Mouse (Mus musculus): ENCODE data around the gene Il16. TPM values are rescaled to one million over a fixed set of nuclear protein-coding genes. Genes with fewer than 3 reads are reported as not detected.

The Il16 gene
- polyA plus RNA-seq, 1 experiment from 2014 or later, result 2.2 TPM

DNA sequence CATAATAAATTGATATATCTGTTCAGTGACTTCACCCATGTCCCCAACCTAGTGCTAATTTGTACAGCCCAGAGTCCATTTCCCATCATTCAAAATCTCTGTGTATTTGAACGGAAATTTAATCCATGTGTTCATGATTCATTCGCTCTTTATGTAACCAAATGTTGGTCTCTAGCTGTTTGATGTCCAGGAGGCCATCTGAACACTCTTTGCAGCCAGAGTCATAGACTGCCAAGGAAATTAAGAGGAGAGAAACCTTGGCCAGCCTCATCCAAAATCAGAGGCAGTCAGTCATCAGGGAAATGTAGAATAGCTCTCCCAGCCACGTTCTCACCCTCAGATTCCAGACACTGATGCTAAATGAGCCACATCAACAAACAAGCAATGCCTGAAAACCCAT is 18.1 kb upstream of the Il16 start:
- 64% methylated on average over 3 of the region's 3 CpGs for WGBS

DNA sequence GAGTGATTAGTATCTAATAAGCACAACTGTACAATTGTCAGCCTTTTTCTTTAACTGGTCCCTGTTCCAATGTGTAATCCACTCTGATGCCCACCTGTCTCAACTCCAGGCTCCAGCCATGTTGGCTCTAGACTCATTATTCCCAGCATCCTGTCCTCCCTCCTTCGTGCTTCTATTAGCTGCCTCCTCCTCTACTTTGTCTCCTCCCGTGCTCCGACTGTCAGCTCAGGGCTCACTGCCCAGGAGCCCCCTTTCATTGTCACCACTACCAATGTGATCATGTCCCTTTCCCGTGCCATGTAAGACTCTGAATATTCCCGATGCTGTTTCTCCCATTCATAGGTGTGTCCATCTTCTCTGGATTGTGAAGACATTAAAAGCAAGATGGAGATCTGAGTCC is 16.8 kb upstream of the Il16 start:
- no peaks in the 10 kb centered on the region for H3K27me3 ChIP-seq (ENCODE audit: control insufficient read depth, insufficient read depth, low read length)
- ATAC-seq (ENCODE audit: insufficient number of reproducible peaks, low FRiP score, low TSS enrichment, low read depth) (no peak), DNase-seq (ENCODE audit: low spot score) (no peak)
- no peak overlapping the region for H3K27ac ChIP-seq (replicated peaks; ENCODE audit: low read depth, low read length)
- H3K4me2 ChIP-seq (ENCODE audit: low read depth, severe bottlenecking), result no peak overlapping the region
- H3K9ac ChIP-seq (ENCODE audit: low read length), result no peak overlapping the region
- no peaks in the 10 kb centered on the region for H3K9me3 ChIP-seq (ENCODE audit: control insufficient read depth, low read length)
- no peaks in the 10 kb centered on the region for H3K36me3 ChIP-seq (ENCODE audit: control insufficient read depth, insufficient read depth, low read length)
- H3K4me1 ChIP-seq (ENCODE audit: control insufficient read depth, insufficient read depth, low read length), result no peaks in the 10 kb centered on the region
- H3K4me3 ChIP-seq (ENCODE audit: low read depth, low read length), result no peak overlapping the region
- 79% methylated on average over 5 of the region's 5 CpGs for WGBS

More for the DNA sequence above, 18.1 kb upstream of the Il16 start:
- Histone ChIP-seq H3K4me2 (ENCODE audit: low read depth, severe bottlenecking) (no peak overlapping the region), H3K4me3 (ENCODE audit: low read depth, low read length) (no peak overlapping the region), H3K27ac (replicated peaks; ENCODE audit: low read depth, low read length) (no peak overlapping the region), H3K4me1 (ENCODE audit: control insufficient read depth, insufficient read depth, low read length) (no peaks in the 10 kb centered on the region), H3K27me3 (ENCODE audit: control insufficient read depth, insufficient read depth, low read length) (no peaks in the 10 kb centered on the region), H3K9ac (ENCODE audit: low read length) (no peak overlapping the region), H3K36me3 (ENCODE audit: control insufficient read depth, insufficient read depth, low read length) (no peaks in the 10 kb centered on the region), H3K9me3 (ENCODE audit: control insufficient read depth, low read length) (no peaks in the 10 kb centered on the region)
- DNase-seq (ENCODE audit: low spot score) (no peak), ATAC-seq (ENCODE audit: insufficient number of reproducible peaks, low FRiP score, low TSS enrichment, low read depth) (no peak)

DNA sequence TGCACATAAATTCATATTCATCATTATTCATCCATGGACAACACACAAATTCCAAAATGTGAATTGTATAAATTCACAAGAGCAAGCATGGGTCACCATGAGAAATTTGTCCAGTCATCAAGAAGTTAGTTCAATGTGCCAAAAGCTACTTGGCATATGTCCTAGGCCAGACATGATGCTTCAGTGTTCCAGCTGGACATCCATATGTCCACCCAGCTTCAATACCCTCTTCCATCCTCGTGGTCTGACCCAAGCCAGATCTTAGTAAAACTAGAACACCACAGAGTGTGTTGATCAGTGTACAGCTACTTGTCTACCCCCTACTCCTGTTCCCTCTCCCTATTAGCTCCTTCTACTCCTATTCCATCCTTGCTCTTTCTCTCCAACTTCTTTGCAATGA is 5.5 kb upstream of the Il16 start:
- no peaks in the 10 kb centered on the region for H3K9me3 ChIP-seq (ENCODE audit: control insufficient read depth, low read length)
- ATAC-seq (ENCODE audit: insufficient number of reproducible peaks, low FRiP score, low TSS enrichment, low read depth) (no peak), DNase-seq (ENCODE audit: low spot score) (no peak)
- H3K9ac ChIP-seq (ENCODE audit: low read length), result no peak overlapping the region
- no peak overlapping the region for H3K4me3 ChIP-seq (ENCODE audit: low read depth, low read length)
- no peaks in the 10 kb centered on the region for H3K27me3 ChIP-seq (ENCODE audit: control insufficient read depth, insufficient read depth, low read length)
- WGBS, result 74% methylated on average over 1 of the region's 1 CpGs
- peaks cover 13% of the 10 kb centered on the region for H3K4me1 ChIP-seq (ENCODE audit: control insufficient read depth, insufficient read depth, low read length)
- H3K27ac ChIP-seq (replicated peaks; ENCODE audit: low read depth, low read length), result no peak overlapping the region
- H3K36me3 ChIP-seq (ENCODE audit: control insufficient read depth, insufficient read depth, low read length), result no peaks in the 10 kb centered on the region
- no peak overlapping the region for H3K4me2 ChIP-seq (ENCODE audit: low read depth, severe bottlenecking)

DNA sequence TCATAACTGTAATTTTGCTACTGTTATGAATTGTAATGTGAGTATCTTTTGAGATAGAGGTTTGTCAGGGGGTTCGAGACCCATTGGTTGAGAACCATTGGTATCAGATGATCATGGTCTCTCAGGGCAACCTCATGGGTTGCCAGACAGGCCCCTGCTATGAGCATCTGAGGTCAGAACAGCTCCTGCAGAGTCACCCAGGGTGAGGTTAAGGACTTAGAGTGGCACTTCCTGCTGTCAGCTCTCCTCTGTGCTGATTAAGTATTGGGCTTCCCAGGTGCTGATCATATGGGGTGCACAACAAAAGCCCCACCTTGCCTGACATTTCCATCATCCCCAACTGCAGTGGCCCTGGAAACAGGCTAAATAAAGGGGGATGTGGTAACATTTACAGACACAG is 2.9 kb upstream of the Il16 start:
- no peak overlapping the region for H3K27ac ChIP-seq (replicated peaks; ENCODE audit: low read depth, low read length)
- H3K4me2 ChIP-seq (ENCODE audit: low read depth, severe bottlenecking), result no peak overlapping the region
- H3K27me3 ChIP-seq (ENCODE audit: control insufficient read depth, insufficient read depth, low read length), result no peaks in the 10 kb centered on the region
- ATAC-seq (ENCODE audit: insufficient number of reproducible peaks, low FRiP score, low TSS enrichment, low read depth), result no peak
- H3K36me3 ChIP-seq (ENCODE audit: control insufficient read depth, insufficient read depth, low read length), result no peaks in the 10 kb centered on the region
- DNase-seq (ENCODE audit: low spot score), result no peak
- 82% methylated on average over 1 of the region's 1 CpGs for WGBS
- H3K9ac ChIP-seq (ENCODE audit: low read length), result no peak overlapping the region
- no peaks in the 10 kb centered on the region for H3K9me3 ChIP-seq (ENCODE audit: control insufficient read depth, low read length)
- peaks cover 32% of the 10 kb centered on the region for H3K4me1 ChIP-seq (ENCODE audit: control insufficient read depth, insufficient read depth, low read length)
- no peak overlapping the region for H3K4me3 ChIP-seq (ENCODE audit: low read depth, low read length)

DNA sequence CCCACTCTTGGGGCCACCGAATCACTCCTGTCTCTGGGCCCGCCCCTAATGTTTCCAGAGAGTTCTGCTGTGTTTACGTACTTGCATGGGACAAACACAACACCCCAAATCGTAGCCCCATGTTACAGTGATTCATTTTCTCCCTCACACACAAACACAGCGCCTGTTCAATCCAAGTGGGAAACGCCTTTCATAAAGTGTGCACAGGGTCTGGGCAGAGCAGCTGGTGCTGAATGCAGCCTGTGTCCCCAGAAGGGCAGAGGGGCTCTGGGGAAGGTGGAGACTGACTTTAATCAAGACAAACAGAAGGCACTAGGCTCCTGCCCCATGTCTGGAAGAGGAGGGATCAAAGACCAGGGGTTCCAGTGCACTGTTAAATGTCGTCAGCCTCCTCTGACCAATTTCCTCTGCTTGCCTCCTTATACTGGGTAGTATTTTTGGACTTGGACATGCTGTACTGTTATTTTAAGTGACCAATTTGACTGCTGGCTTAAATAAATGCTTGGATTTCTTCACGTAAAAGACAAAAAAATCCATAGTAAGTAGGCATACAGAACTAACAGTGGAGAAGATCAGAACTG is 671 bp upstream of the Il16 start:
- no peak overlapping the region for H3K4me3 ChIP-seq (ENCODE audit: low read depth, low read length)
- H3K27ac ChIP-seq (replicated peaks; ENCODE audit: low read depth, low read length), result no peak overlapping the region; the same call in 1 of the 2 replicates
- no peaks in the 10 kb centered on the region for H3K27me3 ChIP-seq (ENCODE audit: control insufficient read depth, insufficient read depth, low read length)
- no peaks in the 10 kb centered on the region for H3K36me3 ChIP-seq (ENCODE audit: control insufficient read depth, insufficient read depth, low read length)
- H3K4me2 ChIP-seq (ENCODE audit: low read depth, severe bottlenecking), result peak overlapping the region; percentile 29; the same call in 1 of the 2 replicates
- peak; percentile 42; the same call in 1 of the 2 replicates for ATAC-seq (ENCODE audit: insufficient number of reproducible peaks, low FRiP score, low TSS enrichment, low read depth)
- DNase-seq (ENCODE audit: low spot score), result peak; percentile 53
- H3K9me3 ChIP-seq (ENCODE audit: control insufficient read depth, low read length), result no peaks in the 10 kb centered on the region
- peaks cover 32% of the 10 kb centered on the region for H3K4me1 ChIP-seq (ENCODE audit: control insufficient read depth, insufficient read depth, low read length)
- H3K9ac ChIP-seq (ENCODE audit: low read length), result no peak overlapping the region; the same call in 1 of the 2 replicates
- 33% methylated on average over 8 of the region's 8 CpGs for WGBS

DNA sequence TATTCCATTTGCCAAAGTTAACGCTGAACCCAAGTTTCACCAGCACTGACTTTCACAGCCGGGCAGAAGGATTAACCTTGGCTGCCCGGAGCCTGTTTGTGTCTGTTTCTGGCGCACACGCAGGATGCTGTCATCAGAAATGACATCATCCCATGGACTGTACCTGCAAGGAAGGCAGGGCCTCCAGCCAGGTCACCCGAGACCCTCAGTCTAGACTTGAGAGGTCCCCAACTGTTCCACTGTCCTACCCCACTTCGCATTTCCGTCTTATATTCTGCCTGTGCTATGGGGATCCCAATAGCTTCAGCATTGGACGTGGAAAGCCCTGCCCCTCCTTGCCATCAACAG is 487 bp downstream of the Il16 start:
- peak; percentile 48; the same call in 1 of the 2 replicates for ATAC-seq (ENCODE audit: insufficient number of reproducible peaks, low FRiP score, low TSS enrichment, low read depth)
- peak overlapping the region; percentile 5; the same call in 1 of the 2 replicates for H3K4me3 ChIP-seq (ENCODE audit: low read depth, low read length)
- DNase-seq (ENCODE audit: low spot score), result no peak

DNA sequence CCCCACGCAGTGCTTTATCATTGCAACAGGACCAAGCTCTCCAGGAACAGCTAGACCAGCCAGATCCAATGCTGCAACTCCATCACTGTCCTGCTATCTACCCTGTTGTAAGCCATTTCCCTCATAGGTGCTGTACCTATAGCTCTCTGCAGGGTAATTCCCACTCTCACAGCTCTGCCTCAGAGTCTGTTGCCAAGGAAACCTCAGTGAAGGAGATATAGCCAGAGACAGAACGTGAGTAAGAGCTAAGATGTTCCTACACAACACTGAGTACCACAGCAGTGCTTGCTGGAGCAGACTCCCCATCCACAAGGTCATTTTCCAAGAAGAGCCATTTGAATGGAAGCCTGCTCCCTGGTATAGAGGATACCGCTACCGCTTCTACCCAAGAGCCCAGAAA is 1.3 kb downstream of the Il16 start:
- Histone ChIP-seq H3K9ac (ENCODE audit: low read length) (no peak overlapping the region), H3K27me3 (ENCODE audit: control insufficient read depth, insufficient read depth, low read length) (no peaks in the 10 kb centered on the region), H3K27ac (replicated peaks; ENCODE audit: low read depth, low read length) (no peak overlapping the region), H3K4me2 (ENCODE audit: low read depth, severe bottlenecking) (peak overlapping the region; percentile 29; the same call in 1 of the 2 replicates), H3K9me3 (ENCODE audit: control insufficient read depth, low read length) (no peaks in the 10 kb centered on the region), H3K4me1 (ENCODE audit: control insufficient read depth, insufficient read depth, low read length) (peaks cover 30% of the 10 kb centered on the region), H3K36me3 (ENCODE audit: control insufficient read depth, insufficient read depth, low read length) (no peaks in the 10 kb centered on the region), H3K4me3 (ENCODE audit: low read depth, low read length) (0 out of 2 replicates have a peak overlapping the region, but pooled peaks have one; percentile 3)
- ATAC-seq (ENCODE audit: insufficient number of reproducible peaks, low FRiP score, low TSS enrichment, low read depth), result no peak
- no peak for DNase-seq (ENCODE audit: low spot score)
- 86% methylated on average over 4 of the region's 4 CpGs for WGBS

More for the DNA sequence above, 487 bp downstream of the Il16 start:
- Histone ChIP-seq H3K36me3 (ENCODE audit: control insufficient read depth, insufficient read depth, low read length) (no peaks in the 10 kb centered on the region), H3K27me3 (ENCODE audit: control insufficient read depth, insufficient read depth, low read length) (no peaks in the 10 kb centered on the region), H3K4me1 (ENCODE audit: control insufficient read depth, insufficient read depth, low read length) (peaks cover 33% of the 10 kb centered on the region), H3K4me2 (ENCODE audit: low read depth, severe bottlenecking) (peak overlapping the region; percentile 29), H3K9ac (ENCODE audit: low read length) (no peak overlapping the region), H3K9me3 (ENCODE audit: control insufficient read depth, low read length) (no peaks in the 10 kb centered on the region), H3K27ac (replicated peaks; ENCODE audit: low read depth, low read length) (0 out of 2 replicates have a peak overlapping the region, but pooled peaks have one; percentile 0)
- WGBS, result 60% methylated on average over 9 of the region's 9 CpGs

DNA sequence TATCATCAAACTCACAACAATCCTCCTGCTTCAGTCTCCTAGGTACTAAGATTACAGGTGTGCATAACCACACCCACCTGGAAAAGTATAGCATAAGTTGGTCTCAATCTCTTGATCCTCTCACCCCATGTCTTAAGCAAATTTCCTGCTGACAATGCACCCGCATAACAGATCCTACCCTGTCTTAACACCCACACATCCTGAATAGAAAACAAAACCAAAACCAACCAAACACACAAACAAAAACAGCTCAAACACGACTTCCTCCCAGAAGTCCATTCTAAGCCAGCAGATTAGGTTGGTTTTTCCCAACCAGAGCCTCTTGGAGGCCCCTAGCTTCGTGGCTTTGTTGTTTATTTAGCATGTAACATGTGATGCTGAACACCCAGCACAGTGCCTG is 2.8 kb downstream of the Il16 start:
- Histone ChIP-seq H3K9me3 (ENCODE audit: control insufficient read depth, low read length) (no peaks in the 10 kb centered on the region), H3K4me3 (ENCODE audit: low read depth, low read length) (no peak overlapping the region), H3K4me1 (ENCODE audit: control insufficient read depth, insufficient read depth, low read length) (peaks cover 36% of the 10 kb centered on the region), H3K36me3 (ENCODE audit: control insufficient read depth, insufficient read depth, low read length) (no peaks in the 10 kb centered on the region), H3K27me3 (ENCODE audit: control insufficient read depth, insufficient read depth, low read length) (no peaks in the 10 kb centered on the region), H3K27ac (replicated peaks; ENCODE audit: low read depth, low read length) (no peak overlapping the region), H3K4me2 (ENCODE audit: low read depth, severe bottlenecking) (no peak overlapping the region), H3K9ac (ENCODE audit: low read length) (no peak overlapping the region)
- ATAC-seq (ENCODE audit: insufficient number of reproducible peaks, low FRiP score, low TSS enrichment, low read depth) (no peak), DNase-seq (ENCODE audit: low spot score) (no peak)
- WGBS, result 66% methylated on average over 3 of the region's 3 CpGs

DNA sequence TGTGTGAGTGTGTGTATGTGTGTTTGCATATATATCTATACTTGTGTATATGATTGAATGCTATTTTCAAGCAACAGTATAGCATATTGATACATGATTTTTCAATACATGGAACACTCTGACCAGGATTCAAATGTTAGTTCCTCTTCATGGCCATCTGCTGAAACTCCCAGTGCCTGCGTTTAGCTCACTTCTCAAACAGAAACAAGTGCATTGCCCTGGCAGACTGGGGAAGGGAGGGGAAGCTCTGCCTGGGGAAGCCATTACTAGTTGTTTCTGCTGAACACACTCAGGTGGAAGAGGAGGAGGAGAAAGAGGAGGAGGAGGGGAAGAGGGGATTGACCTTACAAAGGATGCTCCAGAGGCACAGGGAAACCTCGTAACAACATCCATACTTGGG is 3.5 kb downstream of the Il16 start:
- DNase-seq (ENCODE audit: low spot score) (no peak), ATAC-seq (ENCODE audit: insufficient number of reproducible peaks, low FRiP score, low TSS enrichment, low read depth) (no peak)
- Histone ChIP-seq H3K4me3 (ENCODE audit: low read depth, low read length) (no peak overlapping the region), H3K4me2 (ENCODE audit: low read depth, severe bottlenecking) (no peak overlapping the region), H3K9ac (ENCODE audit: low read length) (no peak overlapping the region), H3K36me3 (ENCODE audit: control insufficient read depth, insufficient read depth, low read length) (no peaks in the 10 kb centered on the region), H3K27ac (replicated peaks; ENCODE audit: low read depth, low read length) (no peak overlapping the region), H3K27me3 (ENCODE audit: control insufficient read depth, insufficient read depth, low read length) (no peaks in the 10 kb centered on the region), H3K9me3 (ENCODE audit: control insufficient read depth, low read length) (no peaks in the 10 kb centered on the region), H3K4me1 (ENCODE audit: control insufficient read depth, insufficient read depth, low read length) (peaks cover 39% of the 10 kb centered on the region)
- 89% methylated on average over 2 of the region's 2 CpGs for WGBS
